Comparison of ENCODE assay signal across 19 mouse cellular contexts in genomic region chr10:98940799-98941198, GRCm38 (mm10).
"Had no signal": no experiment of that assay in that cellular context is flagged by ENCODE, and none has a peak within 500 bp of the region (broad histone marks: within the 10 kb centered on the region; RNA-seq: fewer than 3 reads in every experiment).

No protein-coding gene starts in this region.

- H3K27ac ChIP-seq: kidney, postnatal 0 days; limb, embryonic 12.5 days; limb, embryonic 15.5 days; liver, embryonic 14.5 days; macrophage; midbrain, embryonic 12.5 days; neural tube, embryonic 13.5 days had no signal

- DNase-seq: kidney, adult 2 months; kidney, postnatal 36 days; left cerebral cortex, postnatal 4 days; liver, postnatal 0 days; lung, embryonic 14.5 days; thymus, adult 2 months; thymus, postnatal 14 days; thymus, postnatal 4 days had no signal

- ATAC-seq: liver, postnatal 0 days; lung, postnatal 0 days; midbrain, embryonic 16.5 days had no signal

- H3K4me3 ChIP-seq: limb, embryonic 12.5 days; limb, embryonic 15.5 days; midbrain, embryonic 12.5 days; myocyte; neural tube, embryonic 13.5 days had no signal

- H3K27me3 ChIP-seq: limb, embryonic 12.5 days; limb, embryonic 15.5 days; midbrain, embryonic 12.5 days; neural tube, embryonic 13.5 days had no signal

- H3K9ac ChIP-seq: limb, embryonic 12.5 days; limb, embryonic 15.5 days; liver, embryonic 14.5 days; liver, postnatal 0 days; lung, embryonic 14.5 days; midbrain, embryonic 12.5 days; neural tube, embryonic 13.5 days had no signal

- H3K36me3 ChIP-seq: limb, embryonic 12.5 days; limb, embryonic 15.5 days; midbrain, embryonic 12.5 days had no signal

- H3K9me3 ChIP-seq: limb, embryonic 12.5 days; limb, embryonic 15.5 days; midbrain, embryonic 12.5 days; neural tube, embryonic 13.5 days had no signal

- H3K4me2 ChIP-seq: limb, embryonic 12.5 days; limb, embryonic 15.5 days; liver, embryonic 11.5 days; lung, embryonic 14.5 days; midbrain, embryonic 12.5 days; neural tube, embryonic 13.5 days had no signal

- H3K4me1 ChIP-seq: limb, embryonic 12.5 days; limb, embryonic 15.5 days had no signal
